Mouse (Mus musculus) lung, postnatal 25 days (tissue): Measurements from ENCODE around the gene Osmr.
"Not testable (repeated sequence)": the region's sequence is repeated elsewhere in the genome, so short reads cannot be mapped to it uniquely, and the experiment has no call there.

Experiments
- DNase-seq: peaks from one replicate; pipeline ENCODE4 v3.0.0; 2022; ENCODE audit warnings: low spot score

Gene Osmr

GRCm38 (mm10) chr15:6861617-6862016, 13.2 kb downstream of the Osmr start:
- no peak for DNase-seq

DNA sequence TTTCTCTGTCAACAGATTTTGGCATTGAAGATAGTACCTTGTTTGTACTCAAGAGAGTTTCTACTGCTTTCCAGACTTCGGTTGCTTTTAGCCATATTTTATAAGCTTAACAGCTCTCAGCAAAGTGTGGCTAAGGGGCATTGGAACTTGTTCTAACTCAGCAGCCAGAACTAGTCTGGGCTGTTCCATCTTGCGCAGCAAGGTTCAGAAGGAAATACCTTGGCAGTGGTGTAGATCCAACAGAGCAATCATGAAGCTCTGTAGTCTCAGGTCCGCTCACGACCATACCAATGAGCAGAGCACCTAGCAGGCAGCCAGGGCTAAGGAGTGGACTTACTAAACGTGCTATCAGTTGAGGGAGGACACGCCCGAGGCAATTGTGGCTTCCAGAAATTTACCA, 15.0 kb downstream of the Osmr start:
- DNase-seq, result no peak

- DNase-seq, result no peak
Observed at GRCm38 (mm10) chr15:6858871-6859270, 15.9 kb downstream of the Osmr start.

DNA sequence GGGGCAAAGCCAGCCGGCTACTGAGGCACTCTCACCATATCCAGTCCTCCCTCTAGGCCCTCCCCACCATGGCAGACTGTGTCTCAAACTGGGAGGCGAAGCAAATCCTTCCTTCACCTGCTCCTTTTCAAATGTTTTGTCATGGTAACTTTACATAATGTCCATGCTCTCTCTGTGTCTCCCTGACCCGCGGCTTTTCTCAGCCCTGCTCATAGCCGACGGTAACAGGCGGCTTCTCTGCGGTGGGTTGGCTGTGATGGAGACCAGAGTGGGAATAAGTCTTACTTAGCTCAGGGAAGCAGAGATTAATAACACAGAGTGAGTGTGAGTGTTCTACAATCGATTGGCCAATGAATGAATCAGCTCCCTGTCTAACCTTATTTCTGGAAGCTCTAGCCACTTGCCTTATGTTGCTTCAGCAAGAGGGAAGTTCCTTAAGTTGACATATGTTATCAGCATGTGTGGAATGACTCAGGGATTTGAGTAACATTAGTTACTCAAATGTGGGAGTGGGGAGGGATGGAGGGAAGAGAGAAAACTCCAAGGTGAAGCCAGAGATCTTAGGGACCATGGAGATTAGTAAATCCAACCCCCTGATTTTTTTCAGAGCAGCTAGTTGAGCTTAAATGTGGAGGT, 17.4 kb downstream of the Osmr start:
- DNase-seq, result no peak

- DNase-seq, result no peak
Observed at GRCm38 (mm10) chr15:6849851-6850250, 24.9 kb downstream of the Osmr start.

DNA sequence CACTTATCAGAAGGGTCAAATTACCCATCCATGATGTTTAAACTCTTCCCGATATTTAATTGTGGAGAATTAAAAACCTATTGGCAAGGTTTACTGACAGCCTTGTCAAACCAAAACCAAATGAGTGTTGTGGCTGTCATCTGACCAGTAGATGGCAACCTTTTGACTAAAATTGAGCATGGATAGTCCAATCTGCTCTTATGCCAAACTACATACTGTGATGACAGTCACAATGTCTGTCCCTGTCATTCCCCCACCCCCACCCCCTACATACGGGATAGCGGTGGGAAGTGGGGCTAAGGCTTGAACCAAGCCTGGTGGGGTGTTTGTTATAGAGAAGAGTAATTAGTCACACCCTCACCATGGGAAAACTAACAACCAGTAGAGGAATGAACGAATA, 34.6 kb downstream of the Osmr start:
- peak; percentile 37 for DNase-seq

GRCm38 (mm10) chr15:6815807-6816206, 59.0 kb downstream of the Osmr start:
- DNase-seq, result no peak

DNA sequence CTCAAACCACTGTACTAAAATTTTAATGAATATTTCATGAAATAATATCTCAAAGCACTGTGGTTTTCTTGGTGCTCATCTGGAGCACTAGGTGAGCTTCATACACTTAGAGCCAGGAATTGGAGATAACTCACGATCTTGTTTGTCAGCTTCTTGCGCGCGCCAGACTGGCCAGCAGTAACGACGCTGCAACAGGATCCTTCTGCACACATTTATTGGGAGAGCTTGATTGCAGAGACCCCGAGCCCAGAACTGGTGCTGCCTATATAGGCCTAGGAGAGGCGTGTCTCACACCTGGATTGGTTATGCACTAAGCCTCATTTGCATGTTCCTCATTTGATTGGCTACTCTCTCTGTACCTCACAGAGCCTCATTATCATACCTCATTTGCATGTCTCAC, 73.6 kb downstream of the Osmr start:
- not testable (repeated sequence) for DNase-seq

DNA sequence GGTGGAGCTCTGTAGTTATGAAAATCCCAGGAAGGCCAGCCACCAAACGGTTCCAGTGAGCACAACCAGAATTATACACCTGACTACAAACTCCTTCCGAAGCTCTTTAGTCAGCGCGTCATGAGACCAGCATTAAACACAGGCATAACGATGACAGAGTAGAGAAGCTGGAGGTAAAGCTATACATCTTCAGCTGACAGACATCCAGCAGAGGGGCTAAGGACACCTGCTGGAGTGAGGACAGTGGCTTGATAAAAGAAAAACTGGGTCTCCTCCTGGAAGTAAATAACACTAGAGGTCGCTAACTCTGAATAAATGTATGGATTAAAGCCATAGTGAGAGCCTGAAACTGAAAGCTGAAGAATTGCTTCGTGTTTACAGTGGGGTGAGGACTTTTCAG, 81.9 kb downstream of the Osmr start:
- DNase-seq, result no peak

GRCm38 (mm10) chr15:6791648-6792047, 83.1 kb downstream of the Osmr start:
- DNase-seq, result no peak

DNA sequence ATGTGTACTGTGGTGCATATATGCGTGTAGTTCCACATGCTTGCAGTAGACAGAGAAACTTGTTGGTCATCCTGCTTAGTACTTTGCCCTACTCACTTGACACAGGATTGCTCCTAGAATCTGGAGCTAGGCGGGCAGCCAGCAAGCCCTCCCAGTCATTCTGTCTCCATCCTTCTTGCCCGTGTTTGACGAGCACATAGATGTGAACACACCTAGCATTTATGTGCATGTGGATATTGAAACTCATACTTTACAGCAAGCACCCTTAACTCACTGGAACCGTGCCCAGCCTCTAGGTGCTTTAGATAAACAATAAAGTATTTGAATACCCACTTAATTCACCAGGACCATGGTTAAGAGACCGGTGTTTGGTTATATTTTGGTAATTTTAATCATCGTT, 84.8 kb downstream of the Osmr start:
- DNase-seq, result no peak

GRCm38 (mm10) chr15:6787236-6787635, 87.5 kb downstream of the Osmr start:
- DNase-seq, result no peak

DNA sequence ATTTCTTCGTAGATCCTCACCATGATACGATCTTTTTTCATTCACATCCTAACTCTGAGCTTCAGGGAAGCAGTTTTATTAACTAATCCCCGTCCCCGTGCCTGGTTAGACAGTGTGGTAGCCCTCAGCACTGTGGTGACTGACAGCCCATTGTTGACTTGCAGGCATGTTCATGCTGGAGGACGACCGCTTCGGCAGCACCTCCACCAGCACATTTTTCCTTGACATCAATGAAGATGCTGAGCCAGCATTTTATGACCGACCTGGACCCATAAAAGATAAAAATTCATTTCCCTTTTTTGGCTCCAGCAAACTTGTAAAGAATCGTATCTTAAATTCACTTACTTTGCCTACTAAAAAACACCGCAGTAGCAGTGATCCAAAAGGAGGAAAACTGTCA, 88.6 kb downstream of the Osmr start:
- no peak for DNase-seq

DNA sequence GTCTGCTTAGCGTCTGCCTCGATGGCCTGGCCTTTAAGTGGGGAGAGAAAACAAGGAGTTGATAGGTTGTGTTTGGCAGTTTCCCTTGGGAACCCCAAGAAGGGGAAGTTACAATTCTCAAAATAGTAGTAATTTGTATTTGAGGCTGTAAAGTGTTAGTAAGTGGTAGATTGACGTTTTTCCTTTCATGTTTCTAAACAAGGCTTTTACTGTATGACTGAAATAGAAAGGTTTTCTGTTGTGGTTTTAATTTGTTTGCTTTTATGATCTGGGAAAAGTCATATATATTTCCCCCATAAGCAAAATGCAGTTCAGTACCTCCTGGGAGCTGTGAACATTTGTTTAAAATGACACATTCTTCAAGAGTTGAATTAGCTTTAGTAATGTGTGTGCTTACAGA, 102.5 kb downstream of the Osmr start:
- DNase-seq, result no peak
